Mouse (Mus musculus) 3134 (cell line): ENCODE data around the gene Ttc29.

Experiments
- DNase-seq: peaks from one replicate; pipeline ENCODE4 v3.0.0-alpha.2; 2011; ENCODE audit warnings: low spot score; ENCODE audit not compliant: insufficient read length; ENCODE audit errors: extremely low read depth

Gene Ttc29

DNA sequence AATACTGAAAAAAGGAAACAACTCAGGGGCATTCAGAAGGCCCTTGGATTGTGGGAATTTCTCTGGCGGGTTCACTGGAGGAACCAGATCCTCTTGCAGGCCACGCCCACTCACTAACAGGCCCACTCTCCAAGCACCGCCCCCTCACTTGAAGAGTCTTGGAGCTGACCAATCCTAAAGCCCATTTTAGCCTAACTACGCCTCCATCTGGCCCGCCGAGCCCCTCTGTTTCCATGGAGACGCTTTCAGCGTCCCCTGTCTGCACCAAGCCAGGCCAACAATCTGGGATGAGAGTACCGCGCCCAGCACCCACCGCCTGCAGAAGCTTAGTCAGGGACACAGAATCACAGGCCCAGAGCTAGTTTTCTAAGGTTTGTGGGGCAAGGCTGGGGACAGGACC, at the start of gene Ttc29:
Gene Ttc29 (plus strand): TSS at position 224 of the 400 bp plus-strand sequence.
- no peak for DNase-seq

DNA sequence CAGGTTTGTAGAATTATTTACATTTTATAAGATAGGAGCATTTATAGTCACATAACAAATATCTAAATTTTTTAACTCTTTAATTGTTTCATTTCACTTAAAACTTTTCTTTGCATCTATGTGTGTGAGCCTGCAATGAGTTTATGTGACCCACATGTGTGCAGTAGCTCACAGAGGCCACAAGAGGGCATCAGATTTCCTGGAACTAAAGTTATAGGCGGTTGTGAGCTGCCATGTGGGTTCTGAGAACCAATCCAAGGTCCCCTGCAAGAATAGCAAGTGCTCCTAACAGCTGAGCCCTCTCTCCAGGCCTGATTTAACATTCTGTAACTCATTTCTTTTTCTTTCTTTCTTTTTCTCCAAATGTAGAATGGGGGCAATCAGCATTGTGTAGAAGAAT, 41.7 kb upstream of the Ttc29 start:
- DNase-seq: no peak

DNA sequence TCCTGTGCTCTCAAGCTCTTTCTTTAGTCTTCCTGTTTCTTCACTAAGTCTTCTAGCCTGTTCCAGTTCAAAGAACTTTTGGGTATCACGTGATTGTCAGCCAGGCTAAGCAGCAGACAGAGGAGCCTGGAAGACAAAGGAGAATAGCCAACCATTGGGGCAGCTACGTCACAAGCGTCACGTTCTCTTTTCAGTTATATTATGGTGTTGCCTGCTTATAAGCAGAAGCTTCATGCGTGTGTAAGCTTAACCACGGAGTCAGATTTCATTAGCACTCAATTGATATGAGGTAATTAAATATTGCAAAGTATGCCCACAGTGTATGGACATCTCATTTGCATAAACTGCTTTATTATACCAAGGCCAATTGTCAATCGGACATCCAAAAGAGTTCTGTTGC, 30.4 kb upstream of the Ttc29 start:
- no peak for DNase-seq

DNA sequence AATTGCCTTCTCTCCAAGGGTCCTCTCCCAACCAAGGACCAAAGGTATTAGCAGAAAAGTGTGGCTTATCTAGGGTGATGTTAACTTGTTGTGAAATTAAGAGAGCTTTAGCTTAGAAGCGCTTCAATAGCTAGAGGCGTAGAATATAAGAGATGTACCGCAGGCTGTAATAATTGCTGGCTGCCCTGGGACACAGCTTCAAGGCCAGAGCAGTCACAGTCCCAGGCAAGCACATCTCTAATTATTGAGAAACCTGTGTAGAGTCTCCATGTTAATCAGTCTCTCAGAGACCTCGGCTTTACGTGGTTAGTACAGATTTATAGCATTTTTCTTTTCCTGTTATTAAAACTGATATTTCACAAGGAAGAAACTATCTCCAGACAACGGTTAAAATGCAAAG, 29.7 kb upstream of the Ttc29 start:
- DNase-seq: no peak

DNA sequence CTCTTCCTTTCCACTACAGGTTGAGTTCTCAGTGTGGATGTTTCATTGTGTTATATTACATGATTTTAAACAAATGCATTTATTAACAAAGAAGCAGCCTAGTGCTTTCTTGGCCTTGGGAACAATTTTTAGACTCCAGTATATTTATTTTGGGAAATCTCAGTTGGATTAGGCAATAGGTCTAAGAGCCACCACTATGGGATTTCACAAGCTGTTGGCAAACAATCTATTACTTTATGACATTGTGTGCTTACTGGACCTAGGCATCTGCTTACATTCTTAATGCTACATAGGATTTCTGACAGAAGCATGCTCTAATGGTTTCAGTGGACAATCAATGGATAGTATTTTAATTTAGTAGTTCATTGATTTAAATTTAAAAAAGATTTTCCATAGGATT, 26.0 kb upstream of the Ttc29 start:
- DNase-seq: no peak

DNA sequence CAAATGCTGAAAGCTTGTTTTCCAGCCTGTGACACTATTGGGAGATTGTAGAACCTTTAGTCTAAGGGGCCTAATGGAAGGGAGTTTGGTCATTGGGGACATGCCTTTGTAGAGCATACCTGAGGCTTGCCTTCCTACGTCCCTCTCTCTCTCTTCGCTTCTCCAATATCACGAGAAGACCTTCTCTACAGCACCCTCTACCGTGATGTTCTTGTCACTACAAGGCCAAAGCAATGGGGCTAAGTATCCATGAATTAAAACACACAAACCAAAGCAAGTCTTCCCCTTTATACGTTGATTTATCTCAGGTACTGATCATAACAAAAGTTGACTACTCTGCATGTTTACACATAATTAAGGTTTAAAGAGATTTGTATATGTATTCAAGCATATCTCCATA, 8.9 kb upstream of the Ttc29 start:
- DNase-seq: no peak

DNA sequence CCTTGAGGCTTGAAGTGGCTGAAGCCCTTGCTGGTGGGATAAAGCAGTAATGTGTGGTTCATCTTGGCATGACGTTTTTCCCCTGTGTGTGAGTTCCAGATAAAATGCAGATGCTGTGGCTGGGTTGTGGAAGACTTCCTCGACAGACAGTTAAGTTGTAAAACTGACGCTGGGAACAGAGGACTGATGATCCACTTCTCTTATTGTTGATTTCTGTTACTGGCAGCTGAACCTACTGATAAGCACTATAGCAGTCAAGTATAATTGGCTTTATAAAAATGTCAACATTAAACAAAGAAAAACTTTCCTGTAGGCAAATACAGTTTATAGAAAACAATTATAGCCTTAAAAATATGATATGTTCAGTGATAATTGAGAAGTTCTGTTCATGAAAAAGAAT, 2.7 kb upstream of the Ttc29 start:
- no peak for DNase-seq

DNA sequence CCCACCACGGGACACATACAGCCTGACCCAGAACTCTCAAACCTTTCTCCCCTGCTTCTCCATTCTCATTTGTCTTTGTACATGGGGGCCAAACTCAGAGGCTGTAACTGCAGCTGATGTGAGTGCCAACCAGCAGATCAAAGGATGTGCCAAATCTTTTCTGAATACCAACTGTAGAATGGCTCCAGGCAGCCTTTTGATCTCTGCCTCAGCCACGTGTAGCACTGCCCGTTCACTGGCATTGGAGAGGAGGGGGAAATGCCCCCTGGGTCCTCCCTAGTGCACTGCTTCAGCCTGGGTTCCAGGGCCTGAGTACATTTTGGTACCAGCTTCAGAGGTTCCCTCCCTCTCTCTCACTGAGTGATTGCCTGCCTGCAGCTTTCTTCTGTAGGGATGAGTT, 1.5 kb downstream of the Ttc29 start:
- DNase-seq: no peak

DNA sequence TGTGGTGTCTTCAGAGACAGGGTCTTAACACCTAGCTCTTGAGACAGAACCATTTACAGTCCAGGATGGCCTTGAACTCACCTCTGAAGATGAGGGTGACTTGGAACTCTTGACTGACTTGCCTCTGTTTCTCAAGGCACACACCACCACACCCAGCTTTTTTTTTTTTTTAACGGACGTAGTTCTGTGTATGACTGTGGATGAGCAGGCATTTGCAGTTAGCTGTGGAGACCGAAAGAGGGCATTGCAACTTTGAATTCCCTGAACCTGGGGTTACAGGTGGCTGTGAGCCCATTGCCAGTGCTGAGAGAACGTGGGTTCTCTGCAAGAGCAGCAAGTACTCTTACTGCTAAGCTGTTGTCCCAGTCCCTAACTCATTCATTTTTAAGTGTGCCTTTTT, 13.0 kb downstream of the Ttc29 start:
- DNase-seq: no peak

DNA sequence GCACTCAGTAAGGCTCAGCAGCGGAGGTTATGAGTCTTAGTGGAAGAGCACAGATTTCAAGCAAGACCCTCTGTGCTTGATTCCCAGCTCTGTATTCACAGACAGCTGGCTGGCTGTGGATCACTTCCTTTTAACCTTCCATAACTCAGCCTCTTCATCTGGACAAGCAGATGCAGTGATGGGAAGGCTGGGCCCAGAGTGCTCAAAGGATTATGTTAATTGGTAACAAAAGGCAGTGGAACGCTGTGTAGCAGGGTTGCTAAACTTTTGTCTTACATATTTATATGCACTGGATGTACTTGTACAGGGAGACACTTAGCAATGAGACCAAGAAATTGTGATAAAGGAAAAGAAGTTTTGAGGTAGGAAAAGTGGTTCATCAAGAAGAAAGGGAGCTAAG, 17.6 kb downstream of the Ttc29 start:
- no peak for DNase-seq

DNA sequence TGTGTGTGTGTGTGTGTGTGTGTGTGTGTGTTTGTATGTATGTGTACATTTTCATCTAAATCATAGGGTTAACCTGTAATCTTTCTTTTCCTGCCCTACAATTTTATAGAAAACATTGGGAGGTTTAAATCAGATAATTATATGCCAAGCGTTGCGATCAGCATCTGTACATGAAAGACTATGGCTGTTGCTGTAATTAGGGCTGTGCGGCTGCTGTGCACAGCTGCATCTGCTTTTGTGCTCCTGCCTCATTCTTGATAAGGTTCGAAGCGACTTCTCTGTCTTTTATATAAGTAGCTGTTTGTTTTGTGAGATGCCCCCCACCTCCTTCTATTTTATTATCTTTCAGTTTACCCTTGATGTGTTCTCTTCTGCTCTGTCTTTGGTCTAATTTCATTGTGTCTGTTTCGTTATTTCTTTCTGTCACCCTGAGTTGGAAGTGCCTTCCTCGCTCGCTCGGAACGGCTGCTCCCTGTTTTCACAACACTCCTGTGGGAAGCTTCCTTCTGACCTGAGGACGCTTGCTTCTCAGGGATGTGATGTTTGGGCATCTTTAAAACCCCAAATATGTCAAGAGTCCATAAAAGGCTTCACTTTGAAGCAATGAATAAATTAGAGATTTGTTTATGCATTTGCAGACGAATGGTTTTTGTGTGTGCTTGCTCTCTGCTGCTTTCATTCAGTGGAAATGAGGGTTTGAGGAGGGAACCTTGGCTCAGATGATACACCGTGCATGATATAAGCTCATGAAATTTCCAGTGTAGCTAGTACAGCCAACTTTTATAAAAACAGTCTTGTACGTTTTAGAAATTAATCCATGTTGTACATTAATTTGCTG, 20.0 kb downstream of the Ttc29 start:
- no peak for DNase-seq

DNA sequence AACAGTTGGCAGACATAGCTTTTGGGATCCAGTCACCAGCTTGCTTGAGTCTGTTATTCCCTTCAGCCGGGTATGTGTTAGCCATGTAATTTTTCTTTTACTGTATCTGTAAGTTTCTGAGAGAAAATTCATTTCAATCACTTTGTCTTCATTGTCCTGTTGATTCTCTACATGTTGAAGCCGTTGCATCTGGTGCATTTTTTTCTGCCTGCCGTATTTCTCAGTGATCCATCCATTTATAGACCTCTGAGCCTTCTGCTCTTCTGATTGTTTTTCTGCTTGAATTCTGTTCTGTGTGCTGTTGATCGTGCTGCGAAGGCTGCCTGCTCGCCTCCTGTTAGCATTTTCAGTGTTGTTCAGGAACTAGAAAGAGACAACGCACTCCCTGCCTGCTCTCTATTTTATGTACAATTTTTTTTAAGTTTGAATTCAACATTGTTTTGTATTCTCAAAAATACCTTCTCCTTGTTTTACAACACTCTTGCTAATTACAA, 20.7 kb downstream of the Ttc29 start:
- no peak for DNase-seq

DNA sequence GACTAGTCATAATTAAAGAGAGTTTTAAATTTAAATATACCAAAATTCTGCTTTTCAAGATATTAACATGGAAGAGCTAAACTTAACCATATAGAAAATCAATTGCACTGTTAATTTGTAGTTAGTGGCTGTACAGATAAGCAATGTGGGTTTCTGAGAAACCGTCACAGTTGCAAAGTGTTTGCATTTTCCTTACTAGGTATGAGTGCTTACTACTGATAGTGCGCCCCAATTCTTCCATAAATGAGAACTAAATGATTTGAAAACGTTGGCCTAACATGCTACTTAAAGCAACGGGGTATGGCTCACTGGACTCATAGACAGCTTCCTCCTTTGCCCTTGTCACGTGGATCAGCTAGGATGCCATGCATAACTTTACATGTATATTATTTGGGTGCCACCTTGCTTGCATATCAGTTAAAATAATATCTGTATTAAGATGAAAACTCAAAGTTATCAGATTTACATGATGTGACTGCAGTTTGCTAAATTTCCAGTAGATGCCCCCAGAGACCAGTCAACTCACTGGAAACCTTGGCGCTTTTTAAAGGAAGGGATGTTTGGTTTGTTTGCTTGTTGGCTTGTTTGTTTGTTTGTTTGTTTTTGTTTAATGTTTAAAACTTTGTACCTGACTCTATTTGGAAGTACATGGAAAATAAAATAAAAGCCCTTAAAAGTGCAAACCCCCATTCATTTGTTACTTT, 25.0 kb downstream of the Ttc29 start:
- no peak for DNase-seq

DNA sequence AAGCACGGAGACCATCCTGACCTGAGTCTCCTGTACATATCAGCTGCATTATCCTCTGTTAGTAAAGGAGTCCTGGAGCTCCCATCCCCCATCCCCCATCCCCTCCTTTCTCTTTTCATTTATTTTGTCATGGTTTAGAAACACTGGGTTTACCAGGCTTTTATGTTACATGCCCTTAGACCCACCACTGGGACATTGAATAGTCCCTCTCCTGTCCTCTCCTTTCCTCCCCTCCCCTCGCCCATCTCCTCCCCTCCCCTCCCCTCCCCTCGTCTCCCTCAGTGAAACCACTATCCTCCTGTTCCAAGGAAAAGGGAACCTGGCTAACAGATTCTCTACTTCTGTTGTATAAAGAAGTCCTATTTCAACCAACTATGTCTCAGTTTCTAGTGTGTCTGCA, 38.0 kb downstream of the Ttc29 start:
- DNase-seq: no peak

DNA sequence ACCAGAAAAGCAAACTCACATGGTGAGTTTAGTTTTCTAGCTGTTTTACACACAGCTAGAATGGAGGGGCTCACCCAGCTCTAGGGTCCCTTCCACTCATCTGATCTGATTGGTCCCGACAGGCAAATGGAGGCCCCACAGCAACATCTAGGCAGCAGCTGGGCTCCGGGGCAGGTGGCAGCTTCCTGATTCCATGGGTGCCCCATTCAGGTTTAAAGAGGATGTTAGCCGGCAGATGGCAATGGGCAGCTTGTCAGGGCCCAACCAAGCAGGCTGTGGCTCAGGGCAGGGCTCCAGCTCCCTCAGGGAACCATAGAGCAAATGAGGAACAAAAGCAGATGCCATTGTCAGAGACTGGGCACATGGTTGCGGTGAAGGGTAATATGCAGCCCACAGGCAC, 41.3 kb downstream of the Ttc29 start:
- DNase-seq: no peak

DNA sequence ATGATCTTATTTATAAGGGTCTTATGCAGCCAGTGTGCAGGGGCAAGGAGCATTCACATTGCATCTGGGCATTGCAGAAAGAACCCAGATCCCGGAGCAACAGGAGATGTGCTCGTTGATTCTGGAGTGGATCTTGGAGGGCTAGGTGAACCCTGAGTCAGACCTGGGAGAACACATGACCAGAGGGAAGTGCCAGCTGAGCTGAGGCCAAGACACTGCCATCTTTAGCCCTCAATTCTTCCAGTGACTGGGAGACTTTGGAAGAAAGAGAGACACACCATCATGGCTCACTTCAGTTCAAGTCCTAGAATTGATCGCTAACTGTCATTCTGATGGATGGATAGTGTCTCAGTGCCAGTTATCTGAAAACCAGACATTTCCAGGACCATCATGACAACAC, 41.9 kb downstream of the Ttc29 start:
- no peak for DNase-seq

DNA sequence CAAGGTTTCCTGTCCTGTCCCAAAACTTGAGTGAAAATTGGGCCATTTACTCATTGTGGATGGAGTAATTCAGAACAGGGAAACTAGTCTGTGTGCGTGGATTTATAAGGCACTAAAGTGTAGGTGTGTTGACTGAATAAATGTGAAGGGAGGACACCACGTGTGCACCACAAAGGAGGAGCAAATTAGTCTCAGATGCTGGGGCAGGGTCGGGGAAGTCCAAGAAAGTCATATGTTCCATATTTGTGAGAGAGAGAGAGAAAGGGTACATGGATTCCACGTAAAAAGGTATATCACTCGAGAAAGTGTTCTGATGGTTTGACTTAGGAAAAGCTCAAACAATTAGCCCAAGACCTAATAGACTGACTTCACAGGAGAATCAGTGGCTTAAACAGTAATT, 52.4 kb downstream of the Ttc29 start:
- DNase-seq: no peak

DNA sequence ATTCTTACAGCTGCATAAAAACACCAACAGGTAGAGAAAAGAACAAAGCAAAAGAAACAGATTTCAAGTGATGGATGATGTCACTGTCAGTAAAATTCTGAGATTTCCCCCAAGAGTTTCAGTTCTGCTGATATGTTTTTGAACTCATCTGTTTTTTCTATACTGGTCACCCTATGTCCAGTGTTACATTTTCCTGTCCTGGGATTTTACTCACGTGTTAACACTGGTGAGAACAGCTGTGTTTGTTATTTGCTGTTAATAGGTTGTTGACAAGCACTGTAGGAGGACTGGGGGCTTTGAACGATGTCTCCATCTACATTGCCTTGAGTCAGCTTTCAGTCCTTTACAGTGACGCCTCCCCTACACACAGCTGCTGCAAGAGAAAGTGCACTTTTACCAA, 53.1 kb downstream of the Ttc29 start:
- DNase-seq: no peak

DNA sequence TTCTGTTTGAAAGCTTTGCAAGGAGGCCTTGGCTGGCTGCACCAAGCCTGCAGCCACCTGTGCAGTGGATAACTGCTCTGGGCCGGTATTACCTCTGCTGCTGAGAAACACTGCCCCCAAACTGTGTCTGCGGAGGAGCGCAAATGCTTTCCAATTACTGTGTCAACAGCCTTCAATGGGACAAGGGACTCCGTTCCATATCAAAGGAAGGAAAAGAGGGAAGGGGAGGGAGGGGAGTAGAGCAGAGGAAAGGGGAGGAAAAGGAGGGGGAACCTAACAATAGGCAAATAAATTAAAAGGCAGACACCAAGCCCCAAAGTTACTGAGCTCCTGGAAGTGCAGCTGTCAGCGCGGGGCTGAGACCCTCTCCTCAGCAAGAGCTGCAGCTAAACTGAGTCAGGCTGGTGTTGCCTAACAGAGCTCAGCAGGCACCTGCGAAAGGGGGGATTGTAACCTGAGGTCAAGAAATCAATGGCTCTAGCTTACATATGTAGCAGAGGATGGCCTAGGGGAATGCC, 54.9 kb downstream of the Ttc29 start:
- DNase-seq: no peak

DNA sequence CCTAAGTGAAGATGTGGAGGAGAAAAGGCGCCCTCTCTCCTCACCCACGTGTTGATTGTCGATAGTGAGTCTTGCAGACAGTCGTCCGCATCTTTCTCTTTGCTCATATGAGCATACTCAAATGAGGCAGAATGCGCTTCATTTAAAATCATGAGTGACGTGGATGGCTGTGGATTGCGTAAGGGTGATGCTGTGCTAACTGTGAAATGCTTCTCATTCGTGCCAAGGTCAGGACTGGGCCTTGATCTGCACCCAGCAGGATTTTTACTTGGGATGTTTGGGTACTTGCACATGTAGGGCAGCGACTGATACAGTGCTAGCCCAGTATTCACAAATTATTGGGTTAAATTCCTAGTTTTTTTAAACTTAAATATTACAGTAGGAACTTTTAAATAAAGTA, 56.2 kb downstream of the Ttc29 start:
- DNase-seq: no peak

DNA sequence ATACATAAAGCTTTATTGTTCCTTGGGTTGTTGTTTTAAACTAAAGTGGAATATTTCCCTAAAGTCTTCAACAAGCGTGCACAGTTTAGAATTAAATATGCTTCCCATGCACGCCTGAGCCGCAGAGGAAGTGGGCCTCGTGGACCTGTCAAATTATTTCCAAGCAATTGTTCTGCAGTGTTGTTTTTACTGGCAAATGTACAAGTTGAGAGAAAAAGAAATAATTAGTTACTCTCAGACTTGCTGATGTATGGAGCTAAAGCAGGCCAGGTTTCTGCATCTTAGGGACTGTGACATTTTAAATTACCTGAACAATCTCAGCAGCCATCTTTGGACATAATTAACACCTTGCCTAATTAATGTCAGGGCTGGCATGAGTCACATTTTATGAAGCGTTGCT, 58.3 kb downstream of the Ttc29 start:
- DNase-seq: no peak

DNA sequence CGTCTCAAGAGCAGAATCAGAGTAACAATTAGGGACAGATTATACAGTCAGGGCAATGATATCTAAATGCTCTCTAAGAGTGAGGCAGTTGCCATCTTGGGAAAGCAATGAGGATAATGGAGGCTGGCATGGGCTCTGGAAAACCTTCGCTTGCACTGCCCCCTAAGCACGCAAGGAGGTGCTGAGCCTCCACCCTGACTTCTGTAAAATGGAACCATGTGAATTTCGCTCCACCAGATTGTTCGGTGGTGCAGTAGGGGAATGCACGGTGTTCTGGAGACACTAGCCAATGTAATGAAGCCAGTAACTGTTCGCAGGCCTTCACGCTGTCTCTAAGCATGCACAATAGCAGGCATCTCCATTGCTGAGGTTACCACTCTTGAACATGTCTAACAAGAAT, 63.0 kb downstream of the Ttc29 start:
- DNase-seq: no peak
